Mouse (Mus musculus): ENCODE data around the gene Tlk1. TPM values are rescaled to one million over a fixed set of nuclear protein-coding genes. Genes with fewer than 3 reads are reported as not detected.
"Not testable (repeated sequence)": the region's sequence is repeated elsewhere in the genome, so short reads cannot be mapped to it uniquely, and the experiment has no call there.

Gene Tlk1
- polyA plus RNA-seq, 3 experiments from 2014 or later, result 30.5 to 45.3 (median 44.1) TPM

DNA sequence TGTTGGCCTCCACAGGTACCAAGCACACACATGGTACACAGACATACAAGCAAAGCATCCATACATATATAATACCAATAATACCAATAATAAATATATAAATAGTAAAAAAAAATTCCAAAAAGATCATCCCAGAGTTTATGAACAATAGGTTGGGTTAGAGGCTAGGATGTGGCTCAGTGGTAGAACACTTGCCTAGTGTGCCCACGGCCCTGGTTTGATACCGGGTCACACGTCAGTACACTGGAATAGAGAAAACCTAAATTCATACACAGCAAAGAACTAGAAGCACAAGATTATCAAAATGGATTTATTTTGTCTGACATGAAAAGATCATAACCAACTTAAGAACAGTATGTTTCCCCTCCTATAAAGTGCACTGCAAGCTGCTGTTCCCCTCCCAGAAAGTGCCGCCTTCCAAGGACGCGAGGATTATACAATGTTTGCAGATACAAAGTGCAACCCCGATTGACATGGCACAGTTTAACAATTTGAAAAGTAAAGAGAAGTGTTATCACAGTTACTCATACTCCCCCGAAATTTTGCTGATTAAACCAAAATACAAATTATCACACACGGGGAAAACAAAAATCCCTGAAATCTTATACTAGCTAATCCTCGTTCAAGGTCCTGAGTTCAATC lies 6.3 kb upstream of the Tlk1 start:
- no peak for ATAC-seq

DNA sequence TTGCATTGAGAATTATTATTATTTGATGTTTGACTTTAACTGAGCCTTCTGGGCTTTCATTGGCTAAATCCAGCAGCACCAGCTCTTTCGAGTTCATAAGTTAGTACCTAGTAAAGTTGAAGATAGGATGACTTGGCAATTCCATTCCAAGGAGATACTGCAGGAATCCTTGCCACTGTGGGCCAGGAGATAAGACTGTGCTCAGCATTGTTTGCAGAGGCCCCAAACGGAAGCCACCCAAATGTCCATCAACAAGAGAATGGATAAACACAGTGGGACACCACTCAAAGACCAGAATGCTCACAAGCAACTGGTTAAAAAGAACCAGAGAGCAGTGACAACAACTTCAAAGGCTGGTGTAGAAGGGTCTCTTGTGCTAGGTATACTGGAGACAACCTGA lies 5.2 kb upstream of the Tlk1 start:
- no peak for ATAC-seq

DNA sequence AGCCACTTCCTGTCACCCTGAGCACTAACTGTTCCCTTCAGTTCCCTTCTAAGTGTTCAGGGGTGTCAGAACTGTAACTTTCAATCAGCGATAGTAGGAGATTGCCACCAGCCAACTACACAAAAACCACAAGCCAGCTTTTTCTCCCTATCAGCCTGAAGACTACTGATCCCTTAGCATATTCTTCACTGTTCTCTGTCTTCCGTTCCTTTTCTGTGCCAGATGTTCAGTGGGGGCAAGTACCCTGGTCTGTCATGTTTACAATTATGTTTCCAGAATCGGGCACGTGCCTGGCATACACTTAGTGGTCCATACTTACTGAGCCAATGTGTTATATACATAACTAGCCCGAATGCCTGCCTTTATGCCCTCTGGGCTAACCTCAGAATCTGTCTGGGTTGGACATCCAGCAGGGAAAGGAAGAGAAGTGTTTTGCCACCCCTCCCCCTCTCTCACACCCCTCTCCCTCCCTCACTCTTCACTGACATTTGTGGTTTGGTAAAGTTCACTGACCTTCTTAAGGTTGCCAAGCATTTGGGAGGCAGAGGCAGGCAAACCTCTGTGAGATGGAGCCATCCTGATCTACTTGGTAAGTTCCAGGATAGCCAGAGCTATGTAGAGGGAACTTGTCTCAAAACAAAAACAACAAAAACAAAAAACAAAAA lies 4.5 kb upstream of the Tlk1 start:
- ATAC-seq, result no peak

DNA sequence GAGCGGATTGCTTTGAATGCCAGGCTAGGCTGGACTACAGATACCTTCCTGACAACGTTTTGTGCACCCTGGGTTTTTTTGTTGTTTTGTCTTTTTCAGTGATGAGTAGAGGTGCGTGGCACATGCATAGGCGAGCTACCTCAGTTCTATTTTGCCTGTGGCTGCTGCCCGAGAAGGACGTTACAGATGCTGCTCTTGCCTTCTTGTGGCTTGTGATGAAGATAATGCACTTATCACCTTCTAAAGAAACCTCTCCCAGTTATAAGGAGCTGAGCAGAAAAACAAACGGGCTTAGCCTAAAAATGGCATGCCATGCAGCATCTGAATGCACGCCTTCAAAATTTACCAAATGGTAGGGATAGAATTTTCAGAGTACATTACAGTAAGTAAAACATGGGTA lies 2.3 kb upstream of the Tlk1 start:
- ATAC-seq, result no peak

DNA sequence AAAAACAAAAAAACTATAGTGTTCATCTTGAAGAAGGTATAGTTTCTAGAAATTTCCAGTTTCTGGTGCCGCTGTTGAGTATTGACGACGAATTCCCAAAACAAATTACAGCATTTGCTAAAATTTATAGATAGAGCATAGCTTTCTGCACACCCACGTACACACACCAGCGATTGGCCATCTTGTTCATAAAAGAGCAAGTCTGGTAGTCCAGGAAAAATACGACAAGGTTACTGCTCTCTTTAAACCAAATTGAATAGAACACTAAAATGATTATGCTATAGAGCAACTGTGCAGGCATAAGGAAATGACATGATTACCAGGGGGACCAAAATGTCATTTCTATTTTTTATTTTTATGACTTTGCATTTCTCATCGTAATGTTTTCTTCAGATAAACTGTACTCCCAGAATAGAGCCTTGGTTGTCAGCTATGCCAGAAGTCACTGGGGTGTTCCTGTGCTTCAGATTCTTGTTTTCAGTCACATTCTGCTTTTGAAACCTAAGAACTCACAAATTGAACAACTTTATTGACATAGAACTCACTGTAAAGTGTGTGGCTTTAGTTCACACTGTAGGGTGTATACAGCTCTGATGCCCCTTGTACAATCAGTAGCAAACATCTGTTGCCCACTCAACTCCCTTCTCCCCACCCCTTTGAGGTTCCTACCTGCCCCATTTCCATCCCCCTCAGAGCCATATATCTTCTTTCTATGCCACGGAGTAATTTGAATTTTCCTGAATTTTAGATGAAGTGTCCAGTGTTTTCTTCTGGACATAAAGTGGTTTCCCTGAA lies 1.1 kb upstream of the Tlk1 start:
- ATAC-seq, result no peak

DNA sequence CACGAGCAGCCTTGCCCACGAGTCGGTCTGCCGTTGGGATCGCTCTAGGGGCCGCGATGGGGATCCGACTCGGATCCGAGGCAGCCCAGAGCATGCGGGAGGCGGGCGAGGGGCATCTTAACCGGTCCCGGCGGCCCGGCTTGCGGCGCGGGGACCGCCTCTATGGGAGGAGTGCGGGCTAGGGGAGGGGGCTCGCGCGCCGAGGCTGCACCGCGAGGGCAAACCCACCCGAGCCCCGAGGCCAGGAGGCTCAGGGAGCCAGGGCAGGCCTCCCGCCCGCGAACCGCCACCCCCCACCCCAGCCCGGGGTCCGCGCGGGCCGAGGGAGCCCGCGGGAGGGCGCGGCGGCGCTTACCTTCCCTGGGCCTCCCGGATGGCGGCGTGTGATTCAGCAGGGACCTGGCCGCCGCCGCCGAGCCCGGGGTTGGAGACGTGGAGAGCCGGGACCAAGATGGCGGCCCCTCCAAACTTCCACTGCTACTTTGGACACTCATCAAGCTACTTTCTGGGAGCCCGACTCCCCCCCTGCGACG lies 624 bp downstream of the Tlk1 start:
- ATAC-seq, result peak; percentile 27

DNA sequence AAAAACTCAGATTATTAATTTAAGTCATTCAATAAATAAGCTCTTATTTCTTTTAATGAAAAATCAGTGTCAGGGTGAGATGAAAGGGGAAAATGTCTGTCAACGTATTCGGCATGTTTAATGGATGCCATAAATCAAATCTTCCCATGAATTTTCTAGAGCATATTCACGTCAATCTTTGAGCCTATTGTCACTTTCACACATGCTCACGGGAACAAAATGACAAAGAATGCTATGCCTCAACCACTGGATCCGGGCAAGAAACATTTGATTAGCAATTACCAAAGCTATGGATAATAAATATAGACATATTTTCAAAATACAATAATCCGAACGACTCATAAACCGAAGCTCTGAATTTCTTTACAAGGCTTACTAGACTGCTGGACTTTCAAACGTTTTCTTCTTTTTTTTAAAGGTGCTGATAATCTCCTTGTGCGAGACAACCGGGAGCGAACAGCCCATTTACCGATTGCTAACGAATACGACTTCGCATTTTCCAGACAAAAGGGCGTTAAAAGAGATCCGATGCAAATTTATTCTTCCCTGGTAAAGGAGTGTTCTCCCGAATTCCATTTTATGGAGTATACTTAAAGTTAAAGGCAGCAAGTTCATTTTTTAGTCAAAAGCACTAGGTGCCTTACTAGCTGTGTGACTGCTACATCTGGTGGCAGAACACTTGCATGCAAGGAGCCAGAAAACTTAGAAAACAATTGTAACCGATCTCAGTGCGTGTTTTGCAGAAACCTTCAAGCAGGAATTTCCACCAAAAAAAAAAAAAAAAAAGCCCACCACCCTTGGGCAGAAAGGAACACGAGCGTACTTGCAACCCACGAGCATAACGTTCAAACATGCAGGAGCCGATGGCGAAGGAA lies 1.4 kb downstream of the Tlk1 start:
- peak; percentile 46 for ATAC-seq

DNA sequence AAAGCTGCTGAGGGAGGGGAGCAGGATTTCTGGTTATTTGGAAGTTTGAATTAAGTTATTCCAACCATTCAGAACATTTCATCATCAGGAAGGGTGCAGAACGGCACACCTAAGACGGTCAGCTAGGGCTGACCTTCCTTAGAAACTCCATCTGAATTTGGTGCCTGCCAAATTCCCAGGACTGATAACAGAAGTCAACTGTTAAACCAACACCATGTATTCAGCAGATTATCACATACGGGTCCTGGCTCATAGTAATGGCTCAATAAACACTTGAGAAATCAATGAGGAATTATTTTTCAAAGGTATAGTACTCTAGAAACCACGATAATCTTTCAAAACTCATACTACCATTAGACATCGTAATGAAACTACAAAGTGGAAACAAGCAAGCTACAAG lies 2.1 kb downstream of the Tlk1 start:
- no peak for ATAC-seq

DNA sequence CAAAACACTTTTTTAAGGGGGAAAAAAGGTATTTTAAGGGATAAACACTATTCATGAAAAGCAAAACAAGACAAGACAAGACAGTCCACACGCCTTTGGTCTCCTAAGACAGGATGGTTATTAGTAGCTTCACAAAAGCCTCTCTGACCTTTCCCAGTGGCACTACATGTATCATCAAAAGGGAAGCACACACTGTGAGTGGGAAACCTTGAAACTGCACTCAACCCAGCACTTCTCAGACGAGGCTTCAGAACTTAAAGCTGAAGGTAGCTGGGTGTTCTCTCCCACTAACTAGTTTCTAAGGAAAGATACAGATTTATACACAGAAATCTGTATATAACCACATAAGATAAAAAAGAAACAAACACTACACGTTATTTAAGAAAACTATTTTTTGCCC lies 8.6 kb downstream of the Tlk1 start:
- no peak for ATAC-seq

DNA sequence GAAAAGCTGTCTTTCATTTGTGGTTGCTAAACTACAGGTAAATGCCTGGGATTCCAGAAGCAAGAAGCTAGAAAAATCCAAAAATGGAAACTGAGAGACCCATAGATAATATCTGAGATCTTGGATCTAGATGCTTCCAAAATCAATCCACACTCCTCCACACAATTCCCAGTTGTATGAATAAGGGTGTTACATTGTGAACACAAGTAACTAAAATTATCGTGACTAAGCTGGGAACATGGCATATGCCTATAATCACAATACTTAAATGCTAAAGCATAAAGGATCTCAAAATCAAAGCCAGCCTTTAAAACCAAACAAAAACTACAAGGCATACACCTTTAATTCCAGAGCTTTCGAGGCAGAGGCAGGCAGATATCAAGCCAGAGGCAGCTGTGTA lies 9.5 kb downstream of the Tlk1 start:
- ATAC-seq, result no peak

DNA sequence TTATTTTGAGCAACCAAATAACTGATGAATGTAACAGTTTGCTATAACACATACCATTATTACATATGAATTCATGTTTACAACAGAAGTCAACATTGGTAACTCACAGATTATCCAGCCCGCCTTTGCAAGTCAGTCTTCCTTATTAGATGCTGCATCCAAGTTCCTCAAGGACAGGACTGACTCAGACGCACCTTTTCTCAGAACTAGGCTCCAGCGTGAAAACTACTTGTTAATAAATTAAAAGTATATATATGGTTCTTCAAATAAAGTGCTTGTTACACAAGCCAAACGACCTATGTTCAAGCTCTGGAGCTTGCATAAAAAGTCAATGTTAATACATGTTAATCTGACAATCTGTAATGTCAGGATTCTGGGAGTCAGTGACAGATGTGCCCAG lies 11.9 kb downstream of the Tlk1 start:
- no peak for ATAC-seq

DNA sequence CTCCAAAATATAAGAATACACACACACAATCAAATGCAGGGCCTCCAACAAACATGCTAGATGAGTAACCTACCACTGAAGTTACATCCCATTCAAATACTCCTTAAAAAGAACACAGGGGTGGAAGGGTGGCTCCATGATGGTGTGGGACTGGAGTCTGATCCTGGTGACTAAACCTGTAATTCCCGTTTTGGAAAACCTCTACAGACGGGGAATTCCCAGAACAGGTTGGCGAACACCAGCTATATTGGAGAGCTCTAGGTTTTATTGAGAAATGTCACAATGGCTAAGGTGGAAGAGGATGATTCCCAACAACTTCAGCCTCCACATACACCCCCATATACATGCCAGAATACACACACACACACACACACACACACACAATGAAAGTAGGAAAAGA lies 14.1 kb downstream of the Tlk1 start:
- no peak for ATAC-seq

DNA sequence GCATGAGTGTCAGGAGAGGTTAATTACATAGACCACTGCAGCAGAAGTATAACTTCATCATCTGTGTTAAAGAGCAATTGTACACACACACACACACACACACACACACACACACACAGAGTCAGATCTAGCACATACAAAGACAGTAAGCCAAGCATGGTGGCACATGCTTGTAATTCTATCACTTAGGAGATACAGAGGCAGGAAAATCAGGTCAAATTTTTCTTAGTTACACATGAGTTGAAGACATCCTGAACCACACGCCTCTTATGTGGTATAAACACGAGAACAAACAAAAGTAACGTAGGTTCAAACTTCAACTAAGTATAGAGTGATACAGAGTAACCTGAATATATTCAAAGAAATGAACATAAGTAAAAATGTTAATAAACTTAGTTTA lies 15.6 kb downstream of the Tlk1 start:
- ATAC-seq, result peak; percentile 28

DNA sequence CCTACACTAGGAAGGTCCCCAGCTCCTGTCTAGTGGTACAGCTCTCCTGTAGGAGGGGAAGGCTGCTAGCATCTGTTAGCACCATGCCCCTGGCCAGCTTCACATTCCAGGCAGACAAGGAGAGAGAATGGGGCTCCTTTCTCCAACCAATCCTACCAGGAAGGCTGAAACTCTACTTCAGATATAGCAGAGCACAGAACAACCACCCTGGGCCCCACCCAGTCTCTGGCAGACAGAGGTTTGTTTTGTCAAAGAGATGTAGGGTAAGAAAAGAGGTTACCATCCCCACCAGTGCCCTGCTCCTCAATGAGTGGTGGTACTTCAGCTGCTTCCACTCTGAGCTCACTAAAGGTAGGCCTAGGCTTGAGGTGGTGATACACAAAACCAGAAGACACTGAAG lies 16.8 kb downstream of the Tlk1 start:
- ATAC-seq, result no peak

DNA sequence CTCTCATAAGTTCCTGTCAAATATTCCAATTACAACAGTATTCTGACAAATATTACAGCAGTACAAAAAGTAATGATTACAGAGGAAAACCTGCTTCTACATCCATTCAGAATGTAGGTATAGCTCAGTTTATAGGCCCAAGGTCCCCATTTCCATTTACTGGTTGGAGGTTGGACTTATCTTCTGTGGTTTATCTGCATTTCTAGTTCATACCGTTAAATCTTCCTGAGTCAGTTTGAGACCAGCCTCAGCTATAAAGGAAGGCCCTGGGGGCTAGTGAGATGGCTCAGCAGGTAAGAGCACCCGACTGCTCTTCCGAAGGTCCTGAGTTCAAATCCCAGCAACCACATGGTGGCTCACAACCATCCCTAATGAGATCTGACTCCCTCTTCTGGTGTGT lies 17.9 kb downstream of the Tlk1 start:
- not testable (repeated sequence) for ATAC-seq

DNA sequence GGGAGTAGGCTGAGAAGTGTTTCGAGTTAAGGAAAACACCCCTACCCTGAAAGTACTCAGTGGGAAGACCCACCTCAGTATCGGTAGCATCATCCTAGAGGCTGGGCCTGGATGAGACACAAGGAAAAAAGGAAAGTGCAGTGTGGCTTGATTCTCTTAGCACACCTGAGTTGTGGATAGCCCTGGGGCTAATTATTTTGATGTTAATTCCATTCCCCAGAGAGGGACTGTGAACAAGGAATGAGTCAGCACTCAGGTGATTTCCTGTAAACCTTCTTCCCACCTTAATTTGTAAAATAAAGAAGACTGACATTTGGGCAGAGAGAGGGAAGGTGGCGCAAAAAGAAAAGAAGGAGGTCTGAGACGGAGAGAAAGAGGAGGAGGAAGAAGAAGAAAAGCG lies 19.5 kb downstream of the Tlk1 start:
- ATAC-seq, result no peak

DNA sequence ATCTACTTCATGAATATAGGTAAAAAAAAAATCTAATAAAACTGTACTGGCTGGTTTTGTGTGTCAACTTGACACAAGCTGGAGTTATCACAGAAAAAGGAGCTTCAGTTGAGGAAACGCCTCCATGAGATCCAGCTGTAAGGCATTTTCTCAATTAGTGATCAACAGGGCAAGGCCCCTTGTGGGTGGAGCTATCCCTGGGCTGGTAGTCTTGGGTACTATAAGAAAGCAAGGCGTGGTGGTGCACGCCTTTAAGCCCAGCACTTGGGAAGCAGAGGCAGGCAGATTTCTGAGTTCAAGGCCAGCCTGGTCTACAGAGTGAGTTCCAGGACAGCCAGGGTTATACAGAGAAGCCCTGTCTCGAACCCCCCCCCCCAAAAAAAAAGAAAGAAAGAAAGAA lies 21.8 kb downstream of the Tlk1 start:
- ATAC-seq, result not testable (repeated sequence)

DNA sequence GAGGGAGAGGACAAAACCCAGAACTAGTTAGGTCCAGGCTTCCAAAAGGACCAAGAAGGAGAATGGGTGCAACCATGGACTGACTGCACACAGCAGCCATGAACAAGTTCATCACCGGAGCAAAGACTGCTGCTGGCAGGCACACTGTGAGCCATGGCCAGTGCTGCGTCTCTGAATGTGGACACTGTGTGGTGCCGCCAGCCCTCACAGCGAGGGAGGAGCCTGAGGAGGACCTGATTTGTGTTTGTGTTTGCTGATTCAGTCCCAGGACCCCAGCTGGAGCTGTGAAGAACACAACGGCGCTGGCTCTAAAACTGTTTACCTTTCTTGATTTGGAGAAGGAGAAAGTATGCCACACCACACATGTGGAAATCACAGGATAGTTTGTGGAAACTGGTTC lies 22.9 kb downstream of the Tlk1 start:
- ATAC-seq, result no peak

DNA sequence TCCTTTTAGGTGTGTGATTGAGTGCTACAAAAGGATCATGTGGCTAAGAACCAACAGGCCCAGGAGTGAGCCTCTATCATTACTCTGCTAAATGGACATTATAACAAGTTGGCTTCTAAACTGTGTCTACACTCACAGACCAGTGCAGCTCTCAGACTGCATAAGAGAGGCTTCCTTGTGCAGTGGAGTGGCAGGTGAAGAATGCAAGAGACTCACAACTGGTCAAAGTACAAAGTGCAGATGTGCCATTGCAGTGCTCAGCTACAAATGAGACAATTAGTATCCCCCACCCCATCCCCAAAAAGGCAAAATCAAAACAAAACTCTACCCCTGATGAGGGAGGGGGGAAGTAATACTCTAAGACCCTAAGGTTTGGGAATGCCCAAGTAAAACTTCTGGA lies 24.0 kb downstream of the Tlk1 start:
- ATAC-seq, result no peak

DNA sequence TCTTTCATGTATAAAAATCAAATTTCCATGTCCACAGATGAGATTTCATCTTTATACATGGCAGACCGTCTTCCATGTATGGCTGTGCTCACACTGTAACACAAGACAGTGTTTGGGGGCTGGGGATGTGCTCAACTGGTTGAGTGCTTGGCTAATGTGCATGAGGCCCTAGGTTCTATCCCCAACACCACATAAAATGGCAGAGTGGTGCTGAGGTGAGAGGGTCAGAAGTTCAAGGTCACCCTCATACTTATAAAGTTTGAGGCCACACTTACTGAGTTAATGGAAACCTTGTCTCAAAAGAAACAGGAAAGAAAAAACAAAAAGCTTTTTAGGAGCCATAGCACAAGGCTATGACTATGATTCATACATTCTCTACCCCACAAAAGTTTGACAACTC lies 25.1 kb downstream of the Tlk1 start:
- ATAC-seq, result no peak

DNA sequence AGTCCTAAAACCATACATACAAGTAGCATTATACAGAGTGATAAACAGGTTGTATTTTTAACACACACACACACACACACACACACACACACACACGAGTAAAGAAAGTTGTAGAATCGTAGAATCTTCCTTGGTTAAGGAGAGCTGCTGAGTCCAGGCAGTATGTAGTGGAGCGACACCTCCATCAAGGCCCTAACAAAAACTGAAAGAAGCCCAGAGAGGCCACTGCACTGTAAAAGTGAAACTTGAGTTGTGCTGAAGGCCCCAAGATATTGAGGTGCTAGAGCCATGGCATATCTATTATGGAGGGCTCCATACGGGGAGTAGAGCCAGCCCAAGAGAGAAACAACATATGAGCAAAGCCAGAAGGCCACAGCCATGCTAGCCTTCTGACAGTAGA lies 32.3 kb downstream of the Tlk1 start:
- peak; percentile 58 for ATAC-seq

DNA sequence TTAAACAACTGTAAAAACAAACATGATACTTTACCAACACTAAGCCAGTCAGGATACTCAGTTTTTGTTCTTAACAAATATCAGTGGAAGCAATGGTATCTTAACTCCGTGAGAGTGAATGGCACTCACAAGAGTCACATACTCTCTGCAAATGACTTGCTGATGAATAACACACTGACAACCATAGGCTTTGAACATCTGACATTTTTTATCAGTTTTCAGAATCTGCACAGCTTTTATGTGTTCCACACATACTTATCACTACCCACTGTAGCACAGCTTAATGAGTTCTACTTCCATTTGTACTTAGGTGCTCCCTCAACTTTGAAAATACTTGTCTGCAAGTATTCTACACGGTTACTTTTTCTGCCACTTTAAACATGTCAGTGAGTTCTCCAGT lies 35.3 kb downstream of the Tlk1 start:
- ATAC-seq, result peak; percentile 30

DNA sequence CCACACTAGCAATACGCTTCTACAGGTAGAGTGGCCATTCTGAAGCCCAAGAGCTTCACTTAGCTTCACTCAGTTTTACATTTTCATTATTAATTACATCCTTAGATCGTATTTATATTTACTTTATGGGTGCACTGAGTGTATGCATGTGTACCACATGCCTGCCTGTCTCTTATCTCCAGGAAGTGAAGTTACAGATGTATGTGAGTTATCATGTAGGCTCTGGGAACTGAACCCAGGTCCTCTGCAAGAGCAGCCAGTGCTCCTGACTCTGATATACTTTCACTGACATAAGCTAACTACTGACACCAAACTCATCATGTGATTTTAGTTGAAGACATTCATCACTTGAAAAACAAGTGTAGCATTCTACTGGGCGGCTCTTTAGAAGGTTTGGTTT lies 36.2 kb downstream of the Tlk1 start:
- ATAC-seq, result no peak

Measured in inflammation-experienced regulatory T-cells, adult 6 months (primary cell).